Comparison of ENCODE assay signal across 12 mouse cellular contexts in genomic region chr2:136682146-136682860, GRCm38 (mm10). TPM values are rescaled to one million over a fixed set of nuclear protein-coding genes. Genes with fewer than 3 reads are reported as not detected.
A peak's percentile ranks its signal among the peaks of the same experiment; 100 is the strongest.
DNase-seq lines count a peak whose midpoint lies in the region; ATAC-seq and TF ChIP-seq lines count a peak whose summit lies in the region.
"Had no signal": no experiment of that assay in that cellular context is flagged by ENCODE, and none has a peak within 500 bp of the region (broad histone marks: within the 10 kb centered on the region; RNA-seq: fewer than 3 reads in every experiment).

No protein-coding gene starts in this region.

- peak overlapping the region; percentile 50; the same call in 1 of the 2 replicates for H3K27ac ChIP-seq in heart, embryonic 13.5 days (replicated peaks)
- H3K27ac ChIP-seq in stomach, postnatal 0 days (replicated peaks), result no peak overlapping the region
- H3K27ac ChIP-seq: embryonic facial prominence, embryonic 12.5 days; intestine, embryonic 15.5 days had no signal

- no peaks in the 10 kb centered on the region for H3K36me3 ChIP-seq in heart, embryonic 13.5 days
- no peaks in the 10 kb centered on the region for H3K36me3 ChIP-seq in stomach, postnatal 0 days (ENCODE audit: control insufficient read depth, insufficient read depth, low read length)
- H3K36me3 ChIP-seq: embryonic facial prominence, embryonic 12.5 days; intestine, embryonic 15.5 days had no signal

- H3K4me1 ChIP-seq in heart, embryonic 13.5 days, result peaks cover 56% of the 10 kb centered on the region
- peaks cover 5% of the 10 kb centered on the region; the same call in 1 of the 2 replicates for H3K4me1 ChIP-seq in stomach, postnatal 0 days (replicated peaks; ENCODE audit: control insufficient read depth, insufficient read depth)

- no peaks in the 10 kb centered on the region for H3K9me3 ChIP-seq in heart, embryonic 13.5 days
- no peaks in the 10 kb centered on the region for H3K9me3 ChIP-seq in stomach, postnatal 0 days (ENCODE audit: control insufficient read depth, low read length)
- H3K9me3 ChIP-seq: embryonic facial prominence, embryonic 12.5 days; intestine, embryonic 15.5 days had no signal

- TF ChIP-seq CTCF in stomach, postnatal 0 days (IDR thresholded peaks at IDR 0.05; ENCODE audit: low read depth), result no peak

- H3K4me3 ChIP-seq in heart, embryonic 13.5 days, result no peak overlapping the region
- no peak overlapping the region for H3K4me3 ChIP-seq in stomach, postnatal 0 days (ENCODE audit: low read depth, low read length)
- H3K4me3 ChIP-seq: embryonic facial prominence, embryonic 12.5 days; intestine, embryonic 15.5 days had no signal

- H3K4me2 ChIP-seq in heart, embryonic 13.5 days, result no peak overlapping the region
- H3K4me2 ChIP-seq in stomach, postnatal 0 days (replicated peaks; ENCODE audit: low read depth), result no peak overlapping the region
- H3K4me2 ChIP-seq: embryonic facial prominence, embryonic 12.5 days; intestine, embryonic 15.5 days had no signal

- peak; percentile 19 for DNase-seq in lung, postnatal 10 days
- DNase-seq in lung, postnatal 36 days, result no peak
- peak; percentile 78 for DNase-seq in adrenal gland, postnatal 14 days
- peak; percentile 39 for DNase-seq in stomach, postnatal 0 days (ENCODE audit: low spot score)
- DNase-seq in left cerebral cortex, adult 18-20 months (ENCODE audit: low spot score in 2 of 2), result no peak
- DNase-seq in yolk sac, embryonic 10.5 days (ENCODE audit: low spot score), result no peak
- DNase-seq: right cerebral cortex, postnatal 25 days; thymus, adult 2 months had no signal

- H3K27me3 ChIP-seq in heart, embryonic 13.5 days (replicated peaks), result no peaks in the 10 kb centered on the region
- no peaks in the 10 kb centered on the region for H3K27me3 ChIP-seq in stomach, postnatal 0 days (ENCODE audit: control insufficient read depth, insufficient read depth, low read length)
- H3K27me3 ChIP-seq: embryonic facial prominence, embryonic 12.5 days; intestine, embryonic 15.5 days had no signal

- H3K9ac ChIP-seq in heart, embryonic 13.5 days, result no peak overlapping the region
- H3K9ac ChIP-seq in stomach, postnatal 0 days (ENCODE audit: low read length), result no peak overlapping the region
- H3K9ac ChIP-seq: embryonic facial prominence, embryonic 12.5 days; intestine, embryonic 15.5 days had no signal

- 49% methylated on average over 11 of the region's 11 CpGs for WGBS in heart, embryonic 13.5 days
- 47% methylated on average over 11 of the region's 11 CpGs for WGBS in stomach, postnatal 0 days

- ATAC-seq in heart, embryonic 13.5 days (ENCODE audit: extremely low read depth, insufficient number of reproducible peaks, low FRiP score, low TSS enrichment), result no peak
- ATAC-seq in stomach, postnatal 0 days (ENCODE audit: low FRiP score, low TSS enrichment), result no peak; the same call in 1 of the 2 replicates
- ATAC-seq: intestine, embryonic 15.5 days had no signal

- no peak for TF ChIP-seq EP300 in stomach, postnatal 0 days (optimal IDR thresholded peaks at IDR 0.05)

RNA-seq across cellular contexts. Expression of gene Snap25, which starts 30.9 kb away (rescaled TPM):
- total RNA-seq in adrenal gland, postnatal 14 days (2021), result 29.4 and 42.5 TPM in 2 replicates
- polyA plus RNA-seq in heart, embryonic 13.5 days (2015; fragmentation: Nextera tagmentation; extraction: Ambion mirVana), result 0.52 and 0.82 TPM in 2 replicates
- polyA plus RNA-seq in stomach, postnatal 0 days (2015; fragmentation: Nextera tagmentation; extraction: Ambion mirVana), result 8.5 and 10.8 TPM in 2 replicates
- 1,000 to 10,000 TPM; 3,274 to 3,529 TPM for total RNA-seq in left cerebral cortex, adult 18-20 months (2021)
- total RNA-seq: gastrocnemius, adult 18-20 months had no signal

Comparison
In these comparisons a context has a peak if more than half of its experiments do, and no peak if none do; other contexts are left out.
1. DNase-seq: peak in lung, postnatal 10 days (single experiment), adrenal gland, postnatal 14 days (single experiment) and stomach, postnatal 0 days (single experiment); none in lung, postnatal 36 days (single experiment), left cerebral cortex, adult 18-20 months (0 of 2) and yolk sac, embryonic 10.5 days (single experiment).
2. RNA of gene Snap25, which starts 30.9 kb away (total RNA-seq): 3,274 to 3,529 TPM in left cerebral cortex, adult 18-20 months; 29.4 to 42.5 TPM in adrenal gland, postnatal 14 days; every median in the first group is over 10 times any median in the second.